Mouse (Mus musculus) C2C12 (cell line): ENCODE results near the gene Qars. TPM values are rescaled to one million over a fixed set of nuclear protein-coding genes. Genes with fewer than 3 reads are reported as not detected.

Source experiments
- H3K27me3 ChIP-seq: one replicate; pipeline ENCODE4 v1.6.1; 2011; ENCODE audit not compliant: control insufficient read depth, insufficient read depth, insufficient read length
- H3K36me3 ChIP-seq: one replicate; pipeline ENCODE4 v1.6.1; 2011; ENCODE audit not compliant: control insufficient read depth, insufficient read depth
- H3K4me3 ChIP-seq: one replicate; pipeline ENCODE4 v1.5.1; 2011; ENCODE audit warnings: mild to moderate bottlenecking, control low read depth; ENCODE audit not compliant: poor library complexity, insufficient read depth, severe bottlenecking
- H3K79me2 ChIP-seq: one replicate; pipeline ENCODE4 v1.6.1; 2011; ENCODE audit not compliant: control insufficient read depth, insufficient read depth
- H3K79me3 ChIP-seq: one replicate; pipeline ENCODE4 v1.6.1; 2011; ENCODE audit warnings: low read depth, control low read depth
- H3ac ChIP-seq: one replicate; pipeline ENCODE3; 2011; ENCODE audit warnings: low read depth; ENCODE audit not compliant: control insufficient read depth, insufficient read length
- CEBPB ChIP-seq: IDR thresholded peaks from one replicate; pipeline ENCODE4 v1.6.1; 2011; ENCODE audit warnings: low read depth, mild to moderate bottlenecking, control low read depth, moderate library complexity
- CTCF ChIP-seq: IDR thresholded peaks from one replicate; pipeline ENCODE4 v1.5.1; 2011; ENCODE audit not compliant: control insufficient read depth, insufficient read depth, insufficient read length
- FOSL1 ChIP-seq: IDR thresholded peaks from one replicate; pipeline ENCODE4 v1.8.0; 2011; ENCODE audit warnings: mild to moderate bottlenecking, low read length; ENCODE audit not compliant: poor library complexity, insufficient read depth, severe bottlenecking
- MAX ChIP-seq: IDR thresholded peaks from one replicate; pipeline ENCODE4 v1.6.1; 2011; ENCODE audit warnings: mild to moderate bottlenecking, control low read depth
- MYOD1 ChIP-seq: IDR thresholded peaks from one replicate; pipeline ENCODE4 v1.6.1; 2011; ENCODE audit warnings: low read depth; ENCODE audit not compliant: control insufficient read depth, insufficient read length
- MYOG ChIP-seq: IDR thresholded peaks from one replicate; pipeline ENCODE4 v1.6.1; 2011; ENCODE audit not compliant: control insufficient read depth, insufficient read length; ENCODE audit errors: extremely low read depth
- USF1 ChIP-seq: IDR thresholded peaks from one replicate; pipeline ENCODE4 v1.6.1; 2011; ENCODE audit warnings: low read depth, mild to moderate bottlenecking, control low read depth, moderate library complexity
- polyA plus RNA-seq: library from polyadenylated mRNA; unstranded; fragments of >200 nt; fragmentation: generic; extraction: Trizol; gene quantifications from one replicate; pipeline ENCODE4 v1.2.1, GENCODE M21; 2012; ENCODE audit warnings: missing spikeins

Qars gene
- polyA plus RNA-seq, 1 experiment, result 203 TPM

- Histone ChIP-seq H3K27me3 (no peaks in the 10 kb centered on the region), H3K79me2 (peaks cover 44% of the 10 kb centered on the region), H3ac (peak within 1 kb of the TSS; percentile 92), H3K36me3 (peaks cover 55% of the 10 kb centered on the region), H3K79me3 (peaks cover 39% of the 10 kb centered on the region), H3K4me3 (peak within 1 kb of the TSS; percentile 72)
- TF ChIP-seq MYOD1, result no peak
- TF ChIP-seq MYOG, result no peak
- no peak for TF ChIP-seq FOSL1
- no peak for TF ChIP-seq USF1
- no peak for TF ChIP-seq CTCF
- TF ChIP-seq MAX, result peak; percentile 69
- TF ChIP-seq CEBPB, result no peak
These were observed 9.1 kb downstream of the Qars start, which contains the start of gene Qrich1 for GRCm38 (mm10) chr9:108516380-108517251. Gene Qrich1, plus strand, starts transcription at chr9:108516806.

DNA sequence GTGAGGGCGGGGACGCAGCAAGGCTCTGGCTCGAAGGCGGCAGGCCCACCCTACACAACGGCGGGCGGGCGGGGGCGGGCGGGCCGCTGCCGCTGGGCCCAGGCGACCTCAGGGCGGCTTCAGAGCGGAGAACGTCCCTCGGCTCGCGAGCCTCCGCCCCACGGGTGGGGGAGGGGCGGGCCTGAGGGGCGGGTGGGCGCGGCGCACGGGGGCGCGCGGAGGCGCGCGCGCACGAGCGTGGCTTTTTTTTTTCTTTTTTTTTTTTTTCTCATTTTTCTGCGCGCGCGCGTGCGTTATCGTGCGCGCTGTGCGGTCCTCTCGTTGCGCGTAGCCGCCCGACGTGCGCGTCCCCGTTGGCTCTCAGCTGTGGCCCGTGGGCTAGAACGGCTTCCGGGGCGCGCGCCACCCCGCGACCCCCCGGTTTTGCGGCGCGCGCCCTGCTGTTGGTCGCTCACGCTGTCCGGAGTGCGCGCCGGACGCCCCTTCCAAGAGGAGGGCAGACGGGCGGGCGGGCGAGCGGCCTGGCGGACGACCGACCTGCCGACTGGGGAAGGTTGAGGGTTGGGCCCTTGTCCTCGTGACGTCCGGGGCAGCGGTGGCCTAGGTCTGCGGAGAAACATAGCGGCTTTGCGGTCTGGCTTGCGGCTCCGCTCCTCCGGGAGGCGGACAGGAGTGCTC lies 9.9 kb downstream of the Qars start:
- H3K79me3 ChIP-seq, result peaks cover 47% of the 10 kb centered on the region
- TF ChIP-seq MYOD1 (no peak), FOSL1 (no peak), CTCF (no peak), USF1 (no peak), CEBPB (no peak), MAX (no peak), MYOG (no peak)
- H3K36me3 ChIP-seq, result peaks cover 47% of the 10 kb centered on the region
- H3K4me3 ChIP-seq, result peak overlapping the region; percentile 72
- no peaks in the 10 kb centered on the region for H3K27me3 ChIP-seq
- H3K79me2 ChIP-seq, result peaks cover 51% of the 10 kb centered on the region
- peak overlapping the region; percentile 92 for H3ac ChIP-seq

DNA sequence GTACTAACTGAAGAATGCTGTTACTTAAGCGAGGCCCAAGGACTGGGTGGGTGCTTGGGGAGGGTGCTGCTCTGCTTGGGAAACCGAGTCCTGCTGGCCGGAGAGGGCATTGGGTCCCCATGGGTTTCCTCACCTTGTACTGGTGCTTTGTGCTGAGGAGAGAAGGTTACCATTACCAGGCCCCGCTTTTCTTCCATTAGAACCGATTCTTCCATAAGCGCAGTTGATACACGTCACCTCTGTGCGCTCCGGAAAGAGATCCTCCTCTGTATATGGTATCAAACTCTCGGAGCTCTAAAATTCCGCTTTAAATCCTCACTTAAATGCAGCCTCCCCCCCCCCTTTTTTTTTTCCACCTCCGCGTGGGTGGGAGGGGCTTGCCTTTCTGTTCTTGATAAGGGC lies 10.4 kb downstream of the Qars start:
- peaks cover 52% of the 10 kb centered on the region for H3K79me3 ChIP-seq
- TF ChIP-seq USF1 (no peak), FOSL1 (no peak), MAX (no peak), CEBPB (no peak), CTCF (no peak), MYOG (no peak), MYOD1 (no peak)
- H3K79me2 ChIP-seq, result peaks cover 57% of the 10 kb centered on the region
- H3ac ChIP-seq, result peak overlapping the region; percentile 75
- peak overlapping the region; percentile 72 for H3K4me3 ChIP-seq
- H3K36me3 ChIP-seq, result peaks cover 42% of the 10 kb centered on the region
- H3K27me3 ChIP-seq, result no peaks in the 10 kb centered on the region

GRCm38 (mm10) chr9:108521604-108522003 lies 14.1 kb downstream of the Qars start:
- H3K79me3 ChIP-seq, result peaks cover 89% of the 10 kb centered on the region

GRCm38 (mm10) chr9:108523341-108523740 lies 15.8 kb downstream of the Qars start:
- Histone ChIP-seq H3K36me3 (peaks cover 53% of the 10 kb centered on the region), H3K79me2 (peaks cover 100% of the 10 kb centered on the region), H3K27me3 (no peaks in the 10 kb centered on the region), H3K4me3 (no peak overlapping the region), H3ac (no peak overlapping the region), H3K79me3 (peaks cover 97% of the 10 kb centered on the region)
- TF ChIP-seq MYOG, result no peak
- TF ChIP-seq FOSL1, result no peak
- TF ChIP-seq MYOD1, result no peak
- no peak for TF ChIP-seq CTCF
- no peak for TF ChIP-seq CEBPB
- TF ChIP-seq USF1, result no peak
- TF ChIP-seq MAX, result no peak

More at GRCm38 (mm10) chr9:108521604-108522003, 14.1 kb downstream of the Qars start:
- Histone ChIP-seq H3K79me2 (peaks cover 94% of the 10 kb centered on the region), H3K4me3 (no peak overlapping the region), H3K36me3 (peaks cover 47% of the 10 kb centered on the region), H3K27me3 (no peaks in the 10 kb centered on the region), H3ac (no peak overlapping the region)
- TF ChIP-seq MAX (no peak), CEBPB (no peak), MYOG (no peak), FOSL1 (no peak)
